Mouse (Mus musculus): Measurements from ENCODE around the gene Grin2b.

DNA sequence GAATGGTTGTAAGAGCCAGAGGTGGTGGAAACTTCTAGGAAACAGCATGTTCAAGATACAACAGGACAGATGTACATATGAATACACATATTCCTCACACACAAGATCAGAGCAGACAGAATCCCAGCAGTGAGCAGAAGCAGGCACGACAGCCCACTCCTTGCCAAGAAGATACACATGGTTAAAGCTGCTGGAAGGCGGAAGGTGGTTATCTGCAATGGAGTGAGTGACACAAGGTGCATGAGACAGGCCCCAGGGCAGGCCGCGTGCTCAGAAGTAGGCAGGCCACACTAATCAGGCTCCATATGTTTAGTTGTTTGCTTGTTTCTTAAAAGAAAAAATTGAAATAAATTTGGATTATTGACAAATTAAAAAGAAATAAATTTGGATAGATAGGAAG lies 123.0 kb downstream of the Grin2b start:
- no peak for TF ChIP-seq POLR2A (IDR thresholded peaks at IDR 0.05; ENCODE audit: insufficient read depth, low read depth, low read length)
- no peak for TF ChIP-seq CTCF (IDR thresholded peaks at IDR 0.05; ENCODE audit: insufficient read depth, low read depth, low read length)

All from olfactory bulb, adult 2 months (tissue).